Mouse (Mus musculus): Measurements from ENCODE around the gene Dlgap4.

DNA sequence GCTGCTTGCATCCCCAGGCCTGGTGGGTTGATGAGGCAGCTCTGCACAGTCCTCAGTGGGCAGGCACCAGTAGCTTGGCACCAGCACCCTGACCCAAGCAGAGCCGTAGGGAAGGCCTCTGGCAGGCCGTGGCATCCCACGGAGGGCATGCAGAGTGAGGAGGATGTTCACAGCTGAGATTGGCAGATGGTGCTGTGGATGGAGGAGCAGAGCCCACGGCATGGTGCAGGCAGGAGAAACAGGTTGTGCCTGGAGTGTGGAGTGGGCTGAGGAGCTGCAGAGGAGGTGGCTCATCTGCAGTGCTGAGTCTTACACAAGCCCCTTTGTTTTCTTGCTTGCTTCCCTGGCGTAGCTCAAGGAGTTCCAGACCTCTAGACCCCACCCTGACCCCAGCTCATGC lies 40.6 kb downstream of the Dlgap4 start:
- TF ChIP-seq CTCF (IDR thresholded peaks at IDR 0.05; ENCODE audit: control insufficient read depth, insufficient read depth, insufficient replicate concordance, low read depth, low read length) (no peak), POLR2A (IDR thresholded peaks at IDR 0.05; ENCODE audit: control insufficient read depth, low read depth, low read length) (no peak)

All from testis, adult 2 months (tissue).